Mouse (Mus musculus) left cerebral cortex, adult 2 months (tissue): Measurements from ENCODE around the gene Olfr630. TPM values are rescaled to one million over a fixed set of nuclear protein-coding genes. Genes with fewer than 3 reads are reported as not detected.
"Not testable (repeated sequence)": the region's sequence is repeated elsewhere in the genome, so short reads cannot be mapped to it uniquely, and the experiment has no call there.

ENCODE experiments used
- DNase-seq, 2 experiments: peaks; one replicate each; pipeline ENCODE4 v3.0.0; 2021 to 2022; ENCODE audit warnings: low spot score in 2 of 2, mixed read lengths in 1 of 2; ENCODE audit errors: extremely low spot score in 1 of 2
- H3K27ac ChIP-seq: fragments of 200-600 bp; 2 replicates; pipeline ENCODE4 v1.8.1; 2022
- H3K4me3 ChIP-seq: fragments of 200-600 bp; 2 replicates; pipeline ENCODE4 v1.8.1; 2022
- CTCF ChIP-seq: fragments of 200-600 bp; IDR thresholded peaks from 2 replicates; pipeline ENCODE4 v1.8.1; 2022; ENCODE audit warnings: antibody characterized with exemption, mild to moderate bottlenecking, moderate library complexity
- intact Hi-C: fragments of 180-260 bp; cut with DNase I; formaldehyde crosslinking; loops from one replicate; pipeline ENCODE4 v1.15.1; 2025
- long read RNA-seq, 2 experiments: library from polyadenylated mRNA; stranded (forward); transcript quantifications; one replicate each; pipeline ENCODE4 v2.0.0; 2021; ENCODE audit warnings: borderline mapping rate in 2 of 2
- total RNA-seq, 2 experiments: library from RNA; stranded (reverse); gene quantifications; 2 replicates each; pipeline ENCODE4 v1.2.3; 2021

Olfr630 gene
- not detected for total RNA-seq
- long read RNA-seq, experiment 1, result 0 reads
- long read RNA-seq, experiment 2, result 0 reads

- Histone ChIP-seq H3K4me3 (no peak within 1 kb of the TSS), H3K27ac (no peak within 1 kb of the TSS)
- intact Hi-C loops, result no loop called here
- TF ChIP-seq CTCF, result no peak
- DNase-seq, result no peak
These were observed at the start of gene Olfr630 for GRCm38 (mm10) chr7:103757233-103757632. Gene Olfr630 (minus strand): TSS chr7:103757333.

GRCm38 (mm10) chr7:103806856-103807255 lies 49.7 kb upstream of the Olfr630 start:
- Histone ChIP-seq H3K4me3 (no peak overlapping the region), H3K27ac (no peak overlapping the region)
- intact Hi-C loops, result loop anchor here (2.0 to 10.0 kb wide), 3 partner anchors 1112 to 1294 kb away; partner anchors contain the start of genes Olfr556 and Olfr557
- TF ChIP-seq CTCF, result peak; percentile 75
- DNase-seq, result peak; percentile 7 to 18

GRCm38 (mm10) chr7:103792669-103793388 lies 35.7 kb upstream of the Olfr630 start:
- TF ChIP-seq CTCF, result no peak; the same call in 1 of the 2 replicates
- intact Hi-C loops, result no loop called here
- Histone ChIP-seq H3K4me3 (no peak overlapping the region), H3K27ac (no peak overlapping the region)
- DNase-seq, result no peak

GRCm38 (mm10) chr7:103791721-103792120 lies 34.6 kb upstream of the Olfr630 start, which contains the start of gene Olfr67:
Gene Olfr67 (minus strand): TSS chr7:103791821.
- Histone ChIP-seq H3K27ac (no peak within 1 kb of the TSS), H3K4me3 (no peak within 1 kb of the TSS)
- no peak for DNase-seq
- no peak for TF ChIP-seq CTCF
- intact Hi-C loops, result no loop called here

GRCm38 (mm10) chr7:103779598-103779997 lies 22.5 kb upstream of the Olfr630 start, which contains the start of gene Olfr68:
Gene Olfr68 (minus strand): TSS chr7:103779698.
- intact Hi-C loops, result no loop called here
- no peak for TF ChIP-seq CTCF
- Histone ChIP-seq H3K27ac (no peak within 1 kb of the TSS), H3K4me3 (no peak within 1 kb of the TSS)
- DNase-seq, result no peak

GRCm38 (mm10) chr7:103777652-103778051 lies 20.5 kb upstream of the Olfr630 start:
- intact Hi-C loops, H3K4me3 ChIP-seq, H3K27ac ChIP-seq, DNase-seq: not testable (repeated sequence)

- intact Hi-C loops, result no loop called here
- H3K27ac ChIP-seq, result no peak within 1 kb of the TSS
- TF ChIP-seq CTCF, result no peak
- no peak within 1 kb of the TSS for H3K4me3 ChIP-seq
- no peak for DNase-seq
These were observed 14.4 kb upstream of the Olfr630 start, which contains the start of gene Olfr69 for GRCm38 (mm10) chr7:103771494-103771893. Gene Olfr69 (minus strand): TSS chr7:103771594.

GRCm38 (mm10) chr7:103767687-103768086 lies 10.6 kb upstream of the Olfr630 start:
- H3K4me3 ChIP-seq, intact Hi-C loops, H3K27ac ChIP-seq, DNase-seq: not testable (repeated sequence)

- intact Hi-C loops, H3K4me3 ChIP-seq, DNase-seq, H3K27ac ChIP-seq: not testable (repeated sequence)
These were observed 5.1 kb upstream of the Olfr630 start for GRCm38 (mm10) chr7:103762212-103762611.

GRCm38 (mm10) chr7:103744843-103745242 lies 12.3 kb downstream of the Olfr630 start, which contains the start of gene Olfr629:
Gene Olfr629 (minus strand): TSS chr7:103744943.
- no peak for DNase-seq
- Histone ChIP-seq H3K27ac (no peak within 1 kb of the TSS), H3K4me3 (no peak within 1 kb of the TSS)
- no peak for TF ChIP-seq CTCF
- intact Hi-C loops, result no loop called here

GRCm38 (mm10) chr7:103730074-103730473 lies 27.1 kb downstream of the Olfr630 start, which contains the start of gene Olfr628:
Gene Olfr628 (plus strand): TSS chr7:103730374.
- DNase-seq, result no peak
- Histone ChIP-seq H3K4me3 (no peak within 1 kb of the TSS), H3K27ac (no peak within 1 kb of the TSS)
- intact Hi-C loops, result no loop called here
- TF ChIP-seq CTCF, result no peak

- intact Hi-C loops, DNase-seq, H3K4me3 ChIP-seq, H3K27ac ChIP-seq: not testable (repeated sequence)
These were observed 40.7 kb downstream of the Olfr630 start for GRCm38 (mm10) chr7:103716398-103716797.

- no peak for DNase-seq
- intact Hi-C loops, result no loop called here
- no peak within 1 kb of the TSS for H3K4me3 ChIP-seq
- no peak for TF ChIP-seq CTCF
- H3K27ac ChIP-seq, result no peak within 1 kb of the TSS
These were observed 42.8 kb downstream of the Olfr630 start, which contains the start of gene Olfr243 for GRCm38 (mm10) chr7:103714371-103714770. Gene Olfr243 (plus strand): TSS chr7:103714671.
